Mouse (Mus musculus): ENCODE measurements around the gene Map4k5. TPM values are rescaled to one million over a fixed set of nuclear protein-coding genes. Genes with fewer than 3 reads are reported as not detected.
A peak's percentile ranks its signal among the peaks of the same experiment; 100 is the strongest.

Gene Map4k5
- polyA plus RNA-seq, 1 experiment from 2014 or later: 23.5 TPM

GRCm38 (mm10) chr12:69907667-69908510 lies 14.9 kb upstream of the Map4k5 start:
- Histone ChIP-seq H3K9me3 (replicated peaks) (no peaks in the 10 kb centered on the region), H3K4me1 (peaks cover 21% of the 10 kb centered on the region), H3K27ac (replicated peaks) (peak overlapping the region; percentile 93), H3K27me3 (ENCODE audit: low read depth, poor library complexity, severe bottlenecking) (no peaks in the 10 kb centered on the region), H3K4me3 (peak overlapping the region; percentile 74), H3K36me3 (no peaks in the 10 kb centered on the region)
- WGBS: 2% methylated on average over 30 of the region's 30 CpGs
- peak; percentile 82 for DNase-seq (ENCODE audit: low spot score)

- H3K4me1 ChIP-seq: peaks cover 21% of the 10 kb centered on the region
- WGBS: 83% methylated on average over 2 of the region's 2 CpGs
- H3K36me3 ChIP-seq: no peaks in the 10 kb centered on the region
- no peaks in the 10 kb centered on the region for H3K9me3 ChIP-seq (replicated peaks)
- no peak for DNase-seq (ENCODE audit: low spot score)
- H3K27me3 ChIP-seq (ENCODE audit: low read depth, poor library complexity, severe bottlenecking): no peaks in the 10 kb centered on the region
- no peak overlapping the region for H3K27ac ChIP-seq (replicated peaks)
- H3K4me3 ChIP-seq: no peak overlapping the region
These were observed 12.0 kb upstream of the Map4k5 start for GRCm38 (mm10) chr12:69904991-69905390.

GRCm38 (mm10) chr12:69898119-69898518 lies 5.1 kb upstream of the Map4k5 start:
- Histone ChIP-seq H3K4me3 (no peak overlapping the region), H3K9me3 (replicated peaks) (no peaks in the 10 kb centered on the region), H3K4me1 (peaks cover 4% of the 10 kb centered on the region), H3K36me3 (no peaks in the 10 kb centered on the region), H3K27ac (replicated peaks) (no peak overlapping the region), H3K27me3 (ENCODE audit: low read depth, poor library complexity, severe bottlenecking) (peaks cover 5% of the 10 kb centered on the region; the same call in 1 of the 2 replicates)
- DNase-seq (ENCODE audit: low spot score): no peak
- 85% methylated on average over 4 of the region's 4 CpGs for WGBS

GRCm38 (mm10) chr12:69895046-69895445 lies 2.0 kb upstream of the Map4k5 start:
- WGBS: 78% methylated on average over 2 of the region's 2 CpGs
- Histone ChIP-seq H3K9me3 (replicated peaks) (no peaks in the 10 kb centered on the region), H3K4me3 (no peak overlapping the region), H3K4me1 (peaks cover 27% of the 10 kb centered on the region), H3K27ac (replicated peaks) (no peak overlapping the region), H3K27me3 (ENCODE audit: low read depth, poor library complexity, severe bottlenecking) (peaks cover 5% of the 10 kb centered on the region; the same call in 1 of the 2 replicates), H3K36me3 (no peaks in the 10 kb centered on the region)
- no peak for DNase-seq (ENCODE audit: low spot score)

- Histone ChIP-seq H3K4me1 (peaks cover 38% of the 10 kb centered on the region), H3K4me3 (no peak overlapping the region), H3K27ac (replicated peaks) (no peak overlapping the region), H3K27me3 (ENCODE audit: low read depth, poor library complexity, severe bottlenecking) (peaks cover 5% of the 10 kb centered on the region; the same call in 1 of the 2 replicates), H3K9me3 (replicated peaks) (no peaks in the 10 kb centered on the region), H3K36me3 (no peaks in the 10 kb centered on the region)
- WGBS: 67% methylated on average over 6 of the region's 6 CpGs
- DNase-seq (ENCODE audit: low spot score): no peak
These were observed 927 bp upstream of the Map4k5 start for GRCm38 (mm10) chr12:69893927-69894326.

- Histone ChIP-seq H3K27ac (replicated peaks) (peak overlapping the region; percentile 97), H3K27me3 (ENCODE audit: low read depth, poor library complexity, severe bottlenecking) (peaks cover 5% of the 10 kb centered on the region; the same call in 1 of the 2 replicates), H3K9me3 (replicated peaks) (no peaks in the 10 kb centered on the region), H3K4me3 (peak overlapping the region; percentile 90), H3K4me1 (peaks cover 44% of the 10 kb centered on the region), H3K36me3 (peaks cover 6% of the 10 kb centered on the region)
- no peak for DNase-seq (ENCODE audit: low spot score)
- WGBS: 50% methylated on average over 3 of the region's 3 CpGs
These were observed 1.3 kb downstream of the Map4k5 start for GRCm38 (mm10) chr12:69891721-69892120.

GRCm38 (mm10) chr12:69890476-69890875 lies 2.5 kb downstream of the Map4k5 start:
- DNase-seq (ENCODE audit: low spot score): peak; percentile 29
- WGBS: 32% methylated on average over 5 of the region's 5 CpGs
- peaks cover 5% of the 10 kb centered on the region; the same call in 1 of the 2 replicates for H3K27me3 ChIP-seq (ENCODE audit: low read depth, poor library complexity, severe bottlenecking)

GRCm38 (mm10) chr12:69890051-69890450 lies 2.9 kb downstream of the Map4k5 start:
- WGBS: 41% methylated on average over 6 of the region's 6 CpGs
- DNase-seq (ENCODE audit: low spot score): no peak
- Histone ChIP-seq H3K27ac (replicated peaks) (peak overlapping the region; percentile 75), H3K9me3 (replicated peaks) (no peaks in the 10 kb centered on the region), H3K27me3 (ENCODE audit: low read depth, poor library complexity, severe bottlenecking) (peaks cover 5% of the 10 kb centered on the region; the same call in 1 of the 2 replicates), H3K4me1 (peaks cover 44% of the 10 kb centered on the region), H3K36me3 (peaks cover 6% of the 10 kb centered on the region), H3K4me3 (peak overlapping the region; percentile 90)

More at GRCm38 (mm10) chr12:69890476-69890875, 2.5 kb downstream of the Map4k5 start:
- Histone ChIP-seq H3K36me3 (peaks cover 6% of the 10 kb centered on the region), H3K4me3 (peak overlapping the region; percentile 90), H3K9me3 (replicated peaks) (no peaks in the 10 kb centered on the region), H3K4me1 (peaks cover 44% of the 10 kb centered on the region), H3K27ac (replicated peaks) (peak overlapping the region; percentile 75)

GRCm38 (mm10) chr12:69888345-69888744 lies 4.7 kb downstream of the Map4k5 start:
- Histone ChIP-seq H3K27me3 (ENCODE audit: low read depth, poor library complexity, severe bottlenecking) (no peaks in the 10 kb centered on the region), H3K27ac (replicated peaks) (no peak overlapping the region), H3K36me3 (peaks cover 10% of the 10 kb centered on the region), H3K4me1 (peaks cover 42% of the 10 kb centered on the region), H3K4me3 (no peak overlapping the region), H3K9me3 (replicated peaks) (no peaks in the 10 kb centered on the region)
- WGBS: 81% methylated on average over 1 of the region's 1 CpGs
- no peak for DNase-seq (ENCODE audit: low spot score)

GRCm38 (mm10) chr12:69887776-69888175 lies 5.2 kb downstream of the Map4k5 start:
- Histone ChIP-seq H3K4me3 (no peak overlapping the region), H3K9me3 (replicated peaks) (no peaks in the 10 kb centered on the region), H3K27me3 (ENCODE audit: low read depth, poor library complexity, severe bottlenecking) (no peaks in the 10 kb centered on the region), H3K36me3 (peaks cover 10% of the 10 kb centered on the region), H3K27ac (replicated peaks) (no peak overlapping the region), H3K4me1 (peaks cover 37% of the 10 kb centered on the region)
- DNase-seq (ENCODE audit: low spot score): no peak
- 91% methylated on average over 6 of the region's 6 CpGs for WGBS

GRCm38 (mm10) chr12:69885170-69885923 lies 7.7 kb downstream of the Map4k5 start:
- Histone ChIP-seq H3K9me3 (replicated peaks) (no peaks in the 10 kb centered on the region), H3K36me3 (peaks cover 10% of the 10 kb centered on the region), H3K27ac (replicated peaks) (no peak overlapping the region), H3K4me3 (no peak overlapping the region), H3K4me1 (peaks cover 40% of the 10 kb centered on the region), H3K27me3 (ENCODE audit: low read depth, poor library complexity, severe bottlenecking) (no peaks in the 10 kb centered on the region)
- no peak for DNase-seq (ENCODE audit: low spot score)
- WGBS: 92% methylated on average over 5 of the region's 5 CpGs

GRCm38 (mm10) chr12:69884053-69884452 lies 8.9 kb downstream of the Map4k5 start:
- Histone ChIP-seq H3K36me3 (peaks cover 10% of the 10 kb centered on the region), H3K4me1 (peaks cover 40% of the 10 kb centered on the region), H3K4me3 (no peak overlapping the region), H3K27ac (replicated peaks) (no peak overlapping the region), H3K27me3 (ENCODE audit: low read depth, poor library complexity, severe bottlenecking) (no peaks in the 10 kb centered on the region), H3K9me3 (replicated peaks) (no peaks in the 10 kb centered on the region)
- no peak for DNase-seq (ENCODE audit: low spot score)
- 98% methylated on average over 5 of the region's 5 CpGs for WGBS

All from midbrain, embryonic 10.5 days (tissue).